Mouse (Mus musculus) heart, embryonic 13.5 days (tissue): ENCODE data around the gene Tmcc1. TPM values are rescaled to one million over a fixed set of nuclear protein-coding genes. Genes with fewer than 3 reads are reported as not detected.
A peak's percentile ranks its signal among the peaks of the same experiment; 100 is the strongest.
"Not testable (repeated sequence)": the region's sequence is repeated elsewhere in the genome, so short reads cannot be mapped to it uniquely, and the experiment has no call there.

Source experiments
- ATAC-seq: fragments of 200-750 bp; cut with Nextera tagmentation; 2 replicates; pipeline ENCODE4 v1.8.0; 2017; ENCODE audit warnings: moderate TSS enrichment; ENCODE audit not compliant: insufficient number of reproducible peaks, low FRiP score, low TSS enrichment; ENCODE audit errors: extremely low read depth
- H3K27ac ChIP-seq: fragments of 300-500 bp; sonication (generic); replicated peaks from 2 replicates; pipeline ENCODE4 v1.5.1; 2015; ENCODE audit warnings: moderate library complexity, mild to moderate bottlenecking, inconsistent platforms
- H3K27me3 ChIP-seq: fragments of 300-500 bp; sonication (generic); replicated peaks from 2 replicates; pipeline ENCODE4 v1.6.1; 2015; ENCODE audit warnings: mild to moderate bottlenecking, inconsistent platforms
- H3K36me3 ChIP-seq: fragments of 300-500 bp; sonication (generic); 2 replicates; pipeline ENCODE4 v1.6.1; 2015; ENCODE audit warnings: mild to moderate bottlenecking, inconsistent platforms
- H3K4me1 ChIP-seq: fragments of 300-500 bp; sonication (generic); 2 replicates; pipeline ENCODE4 v1.6.1; 2015; ENCODE audit warnings: inconsistent platforms
- H3K4me2 ChIP-seq: fragments of 300-500 bp; sonication (generic); 2 replicates; pipeline ENCODE4 v1.6.1; 2015; ENCODE audit warnings: inconsistent platforms, mild to moderate bottlenecking, moderate library complexity
- H3K4me3 ChIP-seq: fragments of 300-500 bp; sonication (generic); 2 replicates; pipeline ENCODE4 v1.5.1; 2015; ENCODE audit warnings: moderate library complexity, mild to moderate bottlenecking, inconsistent platforms
- H3K9ac ChIP-seq: fragments of 300-500 bp; sonication (generic); 2 replicates; pipeline ENCODE4 v1.6.1; 2015; ENCODE audit warnings: inconsistent platforms, mild to moderate bottlenecking, moderate library complexity
- H3K9me3 ChIP-seq: fragments of 300-500 bp; sonication (generic); 2 replicates; pipeline ENCODE4 v1.6.1; 2016; ENCODE audit warnings: inconsistent platforms
- WGBS: fragments of 180-500 bp; shearing (Covaris S2); methylation state at CpG from one replicate; pipeline ENCODE4 v1.1.7; 2015; ENCODE audit warnings: mixed read lengths; 5-methylcytosine and 5-hydroxymethylcytosine counted together
- polyA plus RNA-seq: library from polyadenylated mRNA; unstranded; fragments of >200 nt; fragmentation: Nextera tagmentation; extraction: Ambion mirVana; gene quantifications from 2 replicates; pipeline ENCODE4 v1.2.1, GENCODE M21; 2015

Gene Tmcc1
- polyA plus RNA-seq, 1 experiment from 2014 or later, result 10.5 TPM

- Histone ChIP-seq H3K27ac (no peak overlapping the region), H3K9me3 (no peaks in the 10 kb centered on the region), H3K27me3 (peaks cover 7% of the 10 kb centered on the region; the same call in 1 of the 2 replicates), H3K4me2 (no peak overlapping the region), H3K9ac (no peak overlapping the region), H3K36me3 (no peaks in the 10 kb centered on the region), H3K4me1 (peaks cover 24% of the 10 kb centered on the region), H3K4me3 (no peak overlapping the region)
- WGBS, result 53% methylated on average over 8 of the region's 8 CpGs
- ATAC-seq, result no peak
Measured at GRCm38 (mm10) chr6:116195811-116196210, 2.5 kb upstream of the Tmcc1 start.

DNA sequence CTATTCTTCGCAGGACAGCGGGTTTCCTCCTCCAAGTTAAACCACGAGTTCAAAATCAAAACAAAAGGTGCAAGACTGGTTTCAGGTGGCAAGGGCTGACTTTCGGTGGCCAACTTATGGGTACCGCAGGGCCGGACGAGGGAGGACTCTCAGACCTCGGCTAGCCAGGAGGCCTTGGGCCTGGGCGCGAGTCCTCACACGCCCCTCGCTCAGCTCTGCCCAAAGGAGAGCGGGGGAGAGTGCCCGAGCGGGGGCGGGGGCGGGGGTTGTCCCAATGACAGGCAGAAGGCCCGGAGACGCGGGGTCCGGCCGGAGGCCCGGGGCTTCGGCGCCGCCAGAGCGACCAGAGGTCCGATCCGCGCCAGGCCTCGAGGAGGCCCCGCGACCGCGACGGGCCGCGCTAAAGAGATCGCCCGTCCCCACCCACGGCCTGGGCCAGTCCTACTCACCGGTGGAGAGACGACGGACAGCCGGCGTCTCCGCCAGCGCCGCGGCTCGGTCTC lies 426 bp downstream of the Tmcc1 start:
- ATAC-seq, result peak; percentile 85
- Histone ChIP-seq H3K4me3 (peak overlapping the region; percentile 92), H3K4me1 (peaks cover 39% of the 10 kb centered on the region), H3K27me3 (0 out of 2 replicates have a peak, but pooled peaks cover 3% of the 10 kb centered on the region), H3K27ac (peak overlapping the region; percentile 90), H3K9me3 (no peaks in the 10 kb centered on the region), H3K9ac (peak overlapping the region; percentile 94), H3K36me3 (no peaks in the 10 kb centered on the region), H3K4me2 (peak overlapping the region; percentile 85)
- WGBS, result under 1% methylated on average over 37 of the region's 51 CpGs

DNA sequence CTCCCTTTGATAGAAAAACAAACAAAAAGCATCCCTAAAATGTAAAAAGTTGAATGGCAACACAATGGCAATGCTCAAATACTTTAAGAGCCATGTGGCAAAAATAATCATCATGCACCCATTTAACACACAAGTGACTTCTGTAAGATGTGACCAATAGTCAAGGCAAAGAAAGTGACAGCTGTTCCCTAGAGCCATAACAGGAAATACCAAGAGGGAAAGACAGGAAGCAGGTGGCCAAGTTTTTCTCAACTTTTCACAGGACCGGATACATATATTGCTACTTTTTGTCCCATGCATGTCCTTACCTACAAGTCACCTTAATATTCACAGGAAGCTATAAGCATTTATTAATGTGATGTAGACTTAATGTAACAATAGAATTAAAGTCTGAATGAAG lies 3.9 kb downstream of the Tmcc1 start:
- 51% methylated on average over 1 of the region's 1 CpGs for WGBS
- Histone ChIP-seq H3K4me2 (peak overlapping the region; percentile 40), H3K27ac (peak overlapping the region; percentile 63), H3K4me3 (0 out of 2 replicates have a peak overlapping the region, but pooled peaks have one; percentile 0), H3K27me3 (no peaks in the 10 kb centered on the region), H3K9me3 (no peaks in the 10 kb centered on the region), H3K9ac (no peak overlapping the region), H3K36me3 (peaks cover 10% of the 10 kb centered on the region; the same call in 1 of the 2 replicates), H3K4me1 (peaks cover 46% of the 10 kb centered on the region)
- ATAC-seq, result no peak

DNA sequence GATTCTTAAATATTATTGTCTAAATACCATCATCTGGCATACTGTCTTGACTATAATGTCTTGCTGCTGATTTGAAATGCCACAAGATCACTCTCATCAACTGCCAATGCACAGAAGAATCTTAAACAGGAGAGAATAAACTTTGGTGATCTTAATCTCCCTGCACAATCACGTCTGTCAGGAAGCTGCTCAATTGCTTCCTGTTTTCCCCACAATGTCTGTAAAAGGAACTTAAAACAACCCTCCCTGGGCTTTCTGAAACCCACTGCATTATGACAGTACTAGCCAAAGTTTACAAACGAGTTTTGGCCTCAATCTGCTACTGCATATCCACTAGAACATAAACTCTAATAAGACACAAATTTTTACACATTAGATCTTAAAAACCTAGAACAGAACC lies 6.8 kb downstream of the Tmcc1 start:
- Histone ChIP-seq H3K4me3 (no peak overlapping the region), H3K27ac (no peak overlapping the region), H3K27me3 (no peaks in the 10 kb centered on the region), H3K9me3 (no peaks in the 10 kb centered on the region), H3K36me3 (peaks cover 12% of the 10 kb centered on the region; the same call in 1 of the 2 replicates), H3K4me2 (no peak overlapping the region), H3K4me1 (peaks cover 34% of the 10 kb centered on the region), H3K9ac (no peak overlapping the region)
- 35% methylated on average over 2 of the region's 2 CpGs for WGBS
- no peak for ATAC-seq

- no peak for ATAC-seq
- 89% methylated on average over 5 of the region's 5 CpGs for WGBS
- peaks cover 13% of the 10 kb centered on the region; the same call in 1 of the 2 replicates for H3K4me1 ChIP-seq
- H3K36me3 ChIP-seq, result peaks cover 29% of the 10 kb centered on the region
- no peaks in the 10 kb centered on the region for H3K9me3 ChIP-seq
- no peaks in the 10 kb centered on the region for H3K27me3 ChIP-seq
- no peak overlapping the region for H3K27ac ChIP-seq
- no peak overlapping the region for H3K9ac ChIP-seq
- no peak overlapping the region for H3K4me2 ChIP-seq
- H3K4me3 ChIP-seq, result no peak overlapping the region
Measured at GRCm38 (mm10) chr6:116183509-116183908, 9.8 kb downstream of the Tmcc1 start.

DNA sequence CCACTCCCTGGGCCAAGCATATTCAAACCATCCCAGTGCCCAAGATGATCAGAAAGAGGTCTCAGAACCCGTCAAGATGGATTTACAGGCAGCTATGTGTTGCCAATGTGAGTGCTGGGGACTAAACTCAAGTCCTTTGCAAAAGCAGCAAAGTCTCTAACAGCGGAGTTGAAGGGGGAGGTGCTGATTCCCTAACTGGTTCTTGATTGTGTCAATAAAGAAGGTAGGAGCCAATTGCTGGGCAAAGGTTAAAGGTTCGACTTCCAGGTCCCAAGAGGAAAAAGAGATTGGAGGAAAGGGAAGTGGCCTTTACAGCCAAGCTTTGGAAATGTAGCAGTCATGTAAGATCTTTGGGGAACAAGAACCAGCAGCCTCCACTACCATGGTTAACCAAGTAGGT lies 12.6 kb downstream of the Tmcc1 start:
- Histone ChIP-seq H3K9me3 (no peaks in the 10 kb centered on the region), H3K9ac (no peak overlapping the region), H3K27ac (no peak overlapping the region), H3K4me1 (0 out of 2 replicates have a peak, but pooled peaks cover 6% of the 10 kb centered on the region), H3K4me3 (no peak overlapping the region), H3K36me3 (peaks cover 42% of the 10 kb centered on the region), H3K27me3 (no peaks in the 10 kb centered on the region), H3K4me2 (no peak overlapping the region)
- WGBS, result 67% methylated on average over 3 of the region's 3 CpGs
- ATAC-seq, result no peak

DNA sequence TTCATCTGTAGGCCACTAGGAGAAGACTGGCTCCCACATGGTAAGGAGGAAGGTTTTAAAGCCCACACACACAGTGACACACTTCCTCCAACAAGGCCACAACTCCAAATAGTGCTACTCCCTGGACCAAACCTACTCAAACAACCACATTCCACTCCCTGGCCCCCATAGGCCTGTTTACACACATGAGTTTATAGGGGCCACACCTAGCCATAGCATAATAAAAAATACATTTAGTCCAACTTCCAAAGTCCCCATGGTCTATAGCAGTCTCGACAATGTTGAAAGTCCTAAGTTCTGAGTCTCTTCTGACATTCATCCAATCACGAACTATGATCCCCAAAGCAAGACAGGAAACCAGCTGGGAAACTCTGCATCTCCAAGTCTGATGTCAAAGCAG lies 14.9 kb downstream of the Tmcc1 start:
- ATAC-seq, result no peak
- 94% methylated on average over 2 of the region's 2 CpGs for WGBS

DNA sequence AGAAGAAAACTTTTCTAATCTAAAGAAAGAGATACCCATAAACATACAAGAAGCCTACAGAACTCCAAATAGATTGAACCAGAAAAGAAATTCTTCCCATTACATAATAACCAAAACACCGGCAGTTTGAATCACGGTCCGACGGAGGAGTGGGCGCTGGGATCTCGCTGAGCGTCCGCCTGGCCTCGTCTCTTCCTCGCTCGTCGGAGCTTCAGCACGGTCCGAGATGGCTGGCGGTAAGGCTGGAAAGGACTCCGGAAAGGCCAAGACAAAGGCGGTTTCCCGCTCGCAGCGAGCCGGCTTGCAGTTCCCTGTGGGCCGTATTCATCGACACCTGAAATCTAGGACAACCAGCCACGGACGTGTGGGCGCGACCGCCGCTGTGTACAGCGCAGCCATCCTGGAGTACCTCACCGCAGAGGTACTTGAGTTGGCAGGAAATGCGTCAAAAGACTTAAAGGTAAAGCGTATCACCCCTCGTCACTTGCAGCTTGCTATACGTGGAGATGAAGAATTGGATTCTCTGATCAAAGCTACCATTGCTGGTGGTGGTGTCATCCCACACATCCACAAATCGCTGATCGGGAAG lies 19.7 kb downstream of the Tmcc1 start:
- H3K4me1 ChIP-seq, H3K27me3 ChIP-seq, H3K4me2 ChIP-seq, H3K9ac ChIP-seq, H3K27ac ChIP-seq, H3K4me3 ChIP-seq, H3K9me3 ChIP-seq, ATAC-seq: not testable (repeated sequence)
- WGBS, result 69% methylated on average over 37 of the region's 37 CpGs
- peaks cover 25% of the 10 kb centered on the region for H3K36me3 ChIP-seq

More for the DNA sequence above, 14.9 kb downstream of the Tmcc1 start:
- Histone ChIP-seq H3K27ac (no peak overlapping the region), H3K4me1 (0 out of 2 replicates have a peak, but pooled peaks cover 6% of the 10 kb centered on the region), H3K4me3 (no peak overlapping the region), H3K36me3 (peaks cover 43% of the 10 kb centered on the region), H3K9me3 (no peaks in the 10 kb centered on the region), H3K27me3 (no peaks in the 10 kb centered on the region), H3K9ac (no peak overlapping the region), H3K4me2 (no peak overlapping the region)

DNA sequence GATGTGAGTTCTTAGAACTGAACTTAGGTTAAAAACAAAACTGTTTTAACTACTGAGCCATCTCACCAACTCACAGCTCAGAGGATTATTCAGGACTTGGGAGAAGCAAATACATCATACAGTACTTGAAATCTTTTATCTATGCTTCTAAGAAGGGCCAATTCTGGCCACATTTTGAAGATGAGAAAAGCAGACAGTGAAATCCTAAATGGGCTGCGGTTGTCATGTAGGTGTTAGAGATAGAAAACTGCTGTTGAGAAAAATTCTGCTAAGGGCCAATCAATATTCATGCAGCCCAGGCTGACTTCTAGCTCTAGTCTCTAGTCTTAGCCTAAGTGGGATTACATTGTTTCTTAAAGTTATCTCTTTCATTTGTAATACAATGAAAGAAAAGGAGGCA lies 26.9 kb downstream of the Tmcc1 start:
- ATAC-seq, result no peak

DNA sequence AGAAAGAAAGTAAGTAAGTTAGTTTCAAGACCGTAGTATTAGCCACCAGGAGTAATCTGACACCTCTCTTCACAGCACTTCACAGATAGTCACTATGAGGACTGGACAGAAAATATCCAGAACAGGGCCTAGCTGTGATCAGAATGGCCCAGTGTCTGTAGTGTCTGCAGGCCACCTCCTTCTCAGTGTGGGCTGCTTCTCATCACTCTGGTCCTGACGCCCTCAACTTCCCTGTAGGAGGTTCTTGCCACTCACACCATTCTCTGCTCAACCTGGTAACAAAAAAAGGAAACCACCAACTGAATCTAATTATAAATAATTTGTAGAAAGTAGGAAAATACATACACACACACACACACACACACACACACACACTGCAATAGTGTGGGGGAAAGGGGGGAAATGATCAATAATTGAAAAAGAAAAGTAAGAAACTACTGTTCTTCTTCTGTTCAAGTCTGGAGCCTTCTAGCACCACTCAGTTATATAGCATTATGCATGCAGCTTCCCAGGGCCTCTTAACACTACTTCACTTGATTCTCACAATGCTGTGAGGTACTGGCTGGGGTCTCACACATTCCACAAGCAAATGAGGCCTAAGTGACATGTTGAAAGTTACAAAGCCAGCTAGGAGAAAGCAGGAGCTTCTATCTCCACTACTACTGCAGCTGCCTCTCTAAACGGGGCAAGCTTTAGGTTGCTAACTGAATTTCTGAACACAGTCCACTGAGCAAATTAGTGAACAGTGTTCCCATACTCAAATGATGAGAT lies 38.2 kb downstream of the Tmcc1 start:
- H3K4me2 ChIP-seq, result 0 out of 2 replicates have a peak overlapping the region, but pooled peaks have one; percentile 14
- H3K9me3 ChIP-seq, result no peaks in the 10 kb centered on the region
- H3K4me3 ChIP-seq, result no peak overlapping the region
- peaks cover 23% of the 10 kb centered on the region for H3K4me1 ChIP-seq
- H3K36me3 ChIP-seq, result peaks cover 16% of the 10 kb centered on the region
- H3K27me3 ChIP-seq, result no peaks in the 10 kb centered on the region
- 15% methylated on average over 3 of the region's 3 CpGs for WGBS
- no peak overlapping the region for H3K9ac ChIP-seq
- H3K27ac ChIP-seq, result peak overlapping the region; percentile 69
- no peak for ATAC-seq

More for the DNA sequence above, 26.9 kb downstream of the Tmcc1 start:
- Histone ChIP-seq H3K4me2 (no peak overlapping the region), H3K9me3 (no peaks in the 10 kb centered on the region), H3K27ac (no peak overlapping the region), H3K27me3 (no peaks in the 10 kb centered on the region), H3K9ac (no peak overlapping the region), H3K36me3 (peaks cover 15% of the 10 kb centered on the region), H3K4me1 (peaks cover 5% of the 10 kb centered on the region; the same call in 1 of the 2 replicates), H3K4me3 (no peak overlapping the region)
- WGBS, result 60% methylated on average over 1 of the region's 1 CpGs

DNA sequence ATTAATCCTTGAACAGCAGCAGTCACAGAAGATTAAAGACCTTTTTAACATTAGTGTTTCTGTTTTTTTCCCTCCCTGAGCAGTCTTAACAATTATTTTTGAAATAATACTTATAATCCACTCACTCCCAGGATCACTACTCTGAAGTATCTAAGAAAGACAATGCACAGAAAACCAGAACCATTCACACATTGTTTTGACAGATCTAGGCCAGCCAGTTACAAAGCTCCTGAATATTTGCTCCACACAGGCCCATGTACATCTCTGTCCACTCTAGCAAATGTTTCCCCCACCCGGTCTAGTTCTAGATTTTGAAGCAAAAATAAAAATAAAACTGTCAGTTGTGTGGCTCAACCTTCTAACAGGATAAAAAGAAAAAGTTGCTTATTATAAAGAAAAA lies 45.9 kb downstream of the Tmcc1 start:
- no peak overlapping the region for H3K4me3 ChIP-seq
- WGBS, result 72% methylated on average over 1 of the region's 1 CpGs
- ATAC-seq, result no peak

More for the DNA sequence above, 45.9 kb downstream of the Tmcc1 start:
- Histone ChIP-seq H3K27me3 (no peaks in the 10 kb centered on the region), H3K4me2 (no peak overlapping the region), H3K9ac (no peak overlapping the region), H3K27ac (no peak overlapping the region), H3K36me3 (peaks cover 13% of the 10 kb centered on the region; the same call in 1 of the 2 replicates), H3K9me3 (no peaks in the 10 kb centered on the region), H3K4me1 (peaks cover 21% of the 10 kb centered on the region)
